Mouse (Mus musculus): ENCODE measurements around the gene Tas2r119. TPM values are rescaled to one million over a fixed set of nuclear protein-coding genes. Genes with fewer than 3 reads are reported as not detected.

Gene Tas2r119
- not detected in 2 replicates for polyA plus RNA-seq (2015; fragmentation: Nextera tagmentation; extraction: Ambion mirVana)

DNA sequence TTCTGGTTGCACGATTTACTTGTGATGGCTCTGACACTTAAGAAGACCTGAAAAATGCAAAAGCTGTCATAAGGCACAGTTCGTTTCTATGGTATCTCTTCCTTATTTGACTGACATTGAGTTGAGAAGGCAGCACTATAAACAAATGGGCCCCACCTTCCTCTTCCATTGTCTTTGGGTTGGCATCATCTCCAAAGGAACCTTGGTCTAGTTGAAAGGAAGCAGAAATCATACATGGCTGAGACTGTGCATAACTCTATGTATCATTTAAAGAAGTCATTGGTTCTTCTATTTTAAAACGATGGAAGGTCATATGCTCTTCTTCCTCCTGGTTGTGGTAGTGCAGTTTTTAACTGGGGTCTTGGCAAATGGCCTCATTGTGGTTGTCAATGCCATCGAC, at the start of gene Tas2r119:
TSS of gene Tas2r119 (plus strand) at position 301 of the 400 bp plus-strand sequence.
- H3K9me3 ChIP-seq: no peaks in the 10 kb centered on the region
- 83% methylated on average over 4 of the region's 4 CpGs for WGBS
- no peaks in the 10 kb centered on the region for H3K27me3 ChIP-seq (replicated peaks)
- no peaks in the 10 kb centered on the region for H3K4me1 ChIP-seq
- H3K27ac ChIP-seq: no peak within 1 kb of the TSS
- no peak for ATAC-seq (ENCODE audit: insufficient read depth, low FRiP score, low read depth)
- H3K4me3 ChIP-seq (replicated peaks): no peak within 1 kb of the TSS
- H3K36me3 ChIP-seq: no peaks in the 10 kb centered on the region
- H3K4me2 ChIP-seq: no peak within 1 kb of the TSS
- H3K9ac ChIP-seq: no peak within 1 kb of the TSS

DNA sequence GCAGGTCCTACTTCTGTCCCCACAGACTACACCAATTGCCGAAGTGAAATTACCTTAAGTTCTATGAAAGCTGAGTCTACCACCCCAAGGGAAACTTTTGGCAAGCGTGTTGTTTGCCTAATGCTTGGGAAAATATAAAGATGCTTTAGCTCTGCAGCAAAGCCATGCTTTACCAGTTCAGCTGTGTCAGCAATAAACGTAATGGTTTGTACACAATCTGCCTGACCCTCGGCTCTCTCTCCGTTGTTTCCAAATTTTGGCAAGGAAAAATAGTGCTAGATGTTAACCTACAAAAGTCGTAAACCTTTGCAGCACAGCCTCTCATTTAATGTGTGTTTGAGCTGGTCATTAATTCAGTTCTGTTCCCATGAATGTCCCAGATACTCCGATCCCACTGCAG, 44.8 kb upstream of the Tas2r119 start:
- Histone ChIP-seq H3K27ac (no peak overlapping the region), H3K4me1 (peaks cover 5% of the 10 kb centered on the region; the same call in 1 of the 2 replicates), H3K36me3 (no peaks in the 10 kb centered on the region), H3K27me3 (replicated peaks) (no peaks in the 10 kb centered on the region), H3K9ac (no peak overlapping the region), H3K4me2 (no peak overlapping the region), H3K9me3 (no peaks in the 10 kb centered on the region), H3K4me3 (replicated peaks) (no peak overlapping the region)
- ATAC-seq (ENCODE audit: insufficient read depth, low FRiP score, low read depth): no peak
- WGBS: 75% methylated on average over 7 of the region's 7 CpGs

DNA sequence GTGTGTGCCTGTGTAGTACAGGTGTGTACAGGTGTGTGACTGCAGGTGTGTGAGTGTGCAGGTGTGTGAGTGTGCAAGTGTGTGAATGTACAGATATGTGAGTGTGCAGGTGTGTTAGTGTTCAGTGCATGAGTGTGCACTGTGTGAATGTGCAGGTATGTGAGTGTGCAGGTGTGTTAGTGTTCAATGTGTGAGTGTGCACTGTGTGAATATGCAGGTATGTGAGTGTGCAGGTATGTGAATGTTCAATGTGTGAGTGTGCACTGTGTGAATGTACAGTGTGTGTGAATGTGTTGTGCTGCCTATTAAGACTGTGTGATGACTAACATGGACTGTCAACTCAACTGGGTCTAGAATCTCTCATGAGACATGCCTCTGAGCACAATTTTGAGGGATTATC, 35.4 kb upstream of the Tas2r119 start:
- Histone ChIP-seq H3K4me2 (no peak overlapping the region), H3K4me3 (replicated peaks) (no peak overlapping the region), H3K9ac (no peak overlapping the region), H3K4me1 (no peaks in the 10 kb centered on the region), H3K9me3 (no peaks in the 10 kb centered on the region), H3K27me3 (replicated peaks) (no peaks in the 10 kb centered on the region), H3K27ac (no peak overlapping the region), H3K36me3 (no peaks in the 10 kb centered on the region)
- no peak for ATAC-seq (ENCODE audit: insufficient read depth, low FRiP score, low read depth)

DNA sequence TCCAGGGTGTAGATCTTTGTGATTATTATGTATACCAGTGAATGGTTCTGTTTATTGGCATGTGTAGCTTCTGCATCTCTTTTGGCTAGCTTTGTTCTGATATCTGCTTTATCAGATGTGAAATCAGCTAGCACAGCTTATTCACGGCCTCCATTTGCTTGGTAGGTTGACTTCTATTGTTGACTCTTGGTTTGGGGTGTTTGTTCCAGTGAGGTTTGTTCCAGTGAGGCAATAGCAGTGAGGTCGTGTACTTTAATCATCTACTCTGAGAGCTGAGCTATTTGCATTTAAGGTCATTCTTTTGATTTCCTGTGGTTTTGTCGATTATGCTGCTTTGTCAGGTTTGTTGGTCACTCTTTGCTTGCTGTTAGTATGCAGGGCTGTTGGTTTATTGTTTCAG, 32.8 kb upstream of the Tas2r119 start:
- Histone ChIP-seq H3K4me3 (replicated peaks) (no peak overlapping the region), H3K36me3 (no peaks in the 10 kb centered on the region), H3K4me1 (no peaks in the 10 kb centered on the region), H3K27me3 (replicated peaks) (no peaks in the 10 kb centered on the region), H3K4me2 (no peak overlapping the region), H3K9me3 (no peaks in the 10 kb centered on the region), H3K9ac (no peak overlapping the region), H3K27ac (no peak overlapping the region)
- ATAC-seq (ENCODE audit: insufficient read depth, low FRiP score, low read depth): no peak
- WGBS: 41% methylated on average over 3 of the region's 3 CpGs

DNA sequence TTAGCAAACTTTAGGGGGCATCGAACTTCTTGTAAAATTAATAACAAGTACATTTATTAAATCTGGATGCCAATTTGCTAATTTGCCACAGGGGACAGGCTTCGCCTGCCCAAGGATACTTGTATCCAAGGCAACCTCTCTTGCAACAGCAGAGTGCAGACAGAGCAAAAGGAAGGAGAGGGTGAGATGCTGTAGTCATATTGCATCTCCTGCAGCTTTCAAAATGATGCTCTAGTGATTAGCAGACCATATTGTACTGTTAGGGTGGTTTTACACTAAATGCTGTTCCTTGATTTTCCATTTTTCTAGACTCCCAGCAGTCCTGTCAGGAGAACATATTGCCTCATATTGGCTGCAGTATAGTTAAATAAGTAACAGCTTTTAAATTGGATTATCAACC, 23.7 kb upstream of the Tas2r119 start:
- Histone ChIP-seq H3K4me2 (no peak overlapping the region), H3K27ac (no peak overlapping the region), H3K4me3 (replicated peaks) (no peak overlapping the region), H3K27me3 (replicated peaks) (no peaks in the 10 kb centered on the region), H3K9me3 (no peaks in the 10 kb centered on the region), H3K36me3 (no peaks in the 10 kb centered on the region), H3K4me1 (no peaks in the 10 kb centered on the region), H3K9ac (no peak overlapping the region)
- 85% methylated on average over 2 of the region's 2 CpGs for WGBS
- ATAC-seq (ENCODE audit: insufficient read depth, low FRiP score, low read depth): no peak

DNA sequence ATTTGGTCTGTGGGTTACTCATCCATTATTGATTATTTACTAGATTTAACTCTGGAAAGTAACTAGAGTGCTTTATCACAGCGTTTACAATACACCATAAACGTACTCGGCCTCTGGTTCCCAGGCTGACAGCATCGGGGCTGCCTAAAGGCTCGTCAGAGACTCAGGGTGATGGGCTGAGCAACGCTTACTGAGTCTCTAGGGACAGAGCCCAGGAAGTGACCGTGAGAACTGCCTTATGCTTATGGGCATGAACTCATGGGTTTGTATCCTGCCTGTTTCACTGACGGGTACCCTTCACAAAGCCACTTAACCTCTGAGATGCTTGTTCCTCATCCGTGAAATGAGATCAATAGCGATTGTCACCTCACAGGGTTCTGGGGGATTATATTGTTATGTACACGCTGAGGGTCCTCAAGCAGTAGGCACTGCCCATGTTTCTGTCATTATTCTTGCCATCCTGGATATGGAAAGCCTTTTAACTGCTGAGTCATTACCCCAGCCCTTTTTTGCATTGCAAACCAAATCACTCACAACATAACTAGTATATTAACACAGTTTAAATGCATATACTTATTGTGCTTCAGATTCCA, 23.1 kb upstream of the Tas2r119 start:
- WGBS: 51% methylated on average over 11 of the region's 11 CpGs
- Histone ChIP-seq H3K27me3 (replicated peaks) (no peaks in the 10 kb centered on the region), H3K9ac (no peak overlapping the region)

DNA sequence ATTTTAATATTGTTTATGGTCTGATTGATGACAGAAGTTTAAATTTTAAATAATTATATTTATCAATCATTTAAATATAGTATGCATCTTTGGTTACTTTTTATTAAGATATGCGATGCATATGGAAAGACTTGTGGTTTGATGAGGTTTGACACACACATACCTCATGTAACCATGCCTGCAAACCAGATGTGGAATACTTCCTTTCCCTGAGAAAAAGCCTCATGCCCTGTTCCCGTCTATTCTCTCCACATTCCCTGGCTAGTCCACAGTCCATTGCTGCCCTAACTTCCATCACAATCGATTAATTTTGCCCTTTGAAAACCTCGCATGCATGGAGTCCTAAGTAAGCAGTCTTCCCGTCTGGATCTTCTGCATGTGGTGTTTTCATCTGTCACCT, 21.0 kb upstream of the Tas2r119 start:
- no peaks in the 10 kb centered on the region for H3K4me1 ChIP-seq
- H3K9me3 ChIP-seq: no peaks in the 10 kb centered on the region
- H3K9ac ChIP-seq: no peak overlapping the region
- WGBS: 77% methylated on average over 5 of the region's 5 CpGs
- H3K27ac ChIP-seq: no peak overlapping the region
- H3K27me3 ChIP-seq (replicated peaks): no peaks in the 10 kb centered on the region
- H3K4me2 ChIP-seq: no peak overlapping the region
- H3K36me3 ChIP-seq: no peaks in the 10 kb centered on the region
- H3K4me3 ChIP-seq (replicated peaks): no peak overlapping the region
- no peak for ATAC-seq (ENCODE audit: insufficient read depth, low FRiP score, low read depth)

More for the DNA sequence above, 23.1 kb upstream of the Tas2r119 start:
- H3K4me1 ChIP-seq: no peaks in the 10 kb centered on the region
- H3K27ac ChIP-seq: no peak overlapping the region
- H3K36me3 ChIP-seq: no peaks in the 10 kb centered on the region
- H3K4me3 ChIP-seq (replicated peaks): no peak overlapping the region
- H3K4me2 ChIP-seq: no peak overlapping the region
- no peak for ATAC-seq (ENCODE audit: insufficient read depth, low FRiP score, low read depth)
- H3K9me3 ChIP-seq: no peaks in the 10 kb centered on the region

DNA sequence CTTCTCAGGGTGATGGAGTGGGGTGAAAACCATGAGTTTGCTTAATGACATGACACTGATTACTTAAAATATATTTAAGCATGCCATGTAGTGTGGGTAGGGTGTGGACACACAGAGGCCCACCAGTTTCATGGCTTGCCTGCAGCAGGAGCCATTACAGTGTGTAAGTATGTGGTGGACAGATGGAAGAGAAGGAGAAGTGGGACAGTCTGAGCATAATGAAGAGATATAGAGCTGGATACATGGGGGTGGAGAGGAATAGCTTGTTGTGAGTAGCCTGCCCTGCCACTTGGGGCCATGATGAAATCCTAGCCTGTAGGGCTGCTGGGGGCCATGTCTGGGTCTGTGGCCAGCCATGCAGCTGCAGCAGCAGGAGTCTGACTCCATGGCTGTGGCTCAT, 16.8 kb upstream of the Tas2r119 start:
- Histone ChIP-seq H3K27me3 (replicated peaks) (no peaks in the 10 kb centered on the region), H3K36me3 (no peaks in the 10 kb centered on the region), H3K9me3 (no peaks in the 10 kb centered on the region), H3K27ac (no peak overlapping the region), H3K9ac (no peak overlapping the region), H3K4me1 (no peaks in the 10 kb centered on the region), H3K4me2 (no peak overlapping the region), H3K4me3 (replicated peaks) (no peak overlapping the region)
- no peak for ATAC-seq (ENCODE audit: insufficient read depth, low FRiP score, low read depth)

DNA sequence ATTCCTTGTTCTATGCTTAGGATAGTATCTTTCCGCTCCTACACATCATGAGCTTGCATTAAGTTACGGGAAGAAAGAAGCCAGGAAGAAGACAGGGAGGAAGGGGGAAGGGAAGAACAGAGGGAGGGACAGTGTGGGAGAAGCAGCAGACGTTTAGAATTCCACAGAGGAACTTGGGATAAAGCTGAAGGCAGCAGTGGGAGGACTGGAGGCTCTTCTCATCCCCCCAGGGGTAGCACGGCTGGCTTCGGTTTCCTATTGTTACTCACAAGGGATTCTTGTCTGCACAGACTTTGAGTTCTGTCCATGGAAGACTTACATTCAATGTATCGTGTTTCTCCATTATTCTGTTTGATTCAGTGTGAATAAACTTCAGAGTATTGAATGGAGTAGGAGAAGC, 5.3 kb upstream of the Tas2r119 start:
- ATAC-seq (ENCODE audit: insufficient read depth, low FRiP score, low read depth): no peak
- Histone ChIP-seq H3K9ac (no peak overlapping the region), H3K4me1 (no peaks in the 10 kb centered on the region), H3K27me3 (replicated peaks) (no peaks in the 10 kb centered on the region), H3K9me3 (no peaks in the 10 kb centered on the region), H3K27ac (no peak overlapping the region), H3K4me2 (no peak overlapping the region), H3K4me3 (replicated peaks) (no peak overlapping the region), H3K36me3 (no peaks in the 10 kb centered on the region)
- WGBS: 58% methylated on average over 6 of the region's 6 CpGs

DNA sequence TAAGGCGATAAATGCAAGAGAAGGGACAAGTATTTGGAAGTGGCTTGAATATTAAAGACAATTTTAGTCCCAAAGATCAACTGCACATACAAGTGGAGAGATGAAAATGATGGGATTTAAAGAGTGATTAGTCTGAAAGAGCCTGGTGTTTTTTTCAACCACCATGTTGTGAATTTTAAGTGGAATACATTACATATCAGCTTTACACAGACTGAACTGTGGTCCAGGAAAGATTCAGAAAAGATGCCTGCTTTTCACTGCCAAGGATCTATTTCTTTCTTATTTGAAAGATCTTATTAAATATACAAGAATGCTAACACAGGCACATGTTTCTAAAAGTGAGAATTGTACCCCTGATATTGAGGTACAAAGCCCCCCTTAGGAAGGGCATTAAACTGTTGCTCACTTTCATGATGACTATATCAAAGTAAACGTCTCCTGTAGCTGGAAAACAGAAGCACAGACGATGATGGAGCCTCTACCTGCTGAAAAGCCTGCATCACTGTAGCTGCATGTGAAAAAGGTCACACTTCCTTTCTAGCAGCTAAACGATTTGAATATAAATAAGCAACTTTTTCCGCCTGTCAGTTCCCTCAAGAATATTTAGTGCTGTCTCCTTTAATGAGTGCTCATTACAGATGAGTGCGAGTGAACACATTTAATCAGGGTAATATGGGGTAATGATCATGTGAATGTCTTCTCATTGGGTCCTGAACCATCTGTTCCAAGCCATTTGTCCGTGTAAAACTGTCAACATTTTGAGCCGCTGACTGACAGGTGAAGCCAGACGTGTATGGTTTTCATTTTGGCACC, 4.7 kb upstream of the Tas2r119 start:
- Histone ChIP-seq H3K4me1 (no peaks in the 10 kb centered on the region), H3K9ac (no peak overlapping the region), H3K27ac (no peak overlapping the region), H3K4me2 (no peak overlapping the region), H3K9me3 (no peaks in the 10 kb centered on the region), H3K36me3 (no peaks in the 10 kb centered on the region), H3K4me3 (replicated peaks) (no peak overlapping the region), H3K27me3 (replicated peaks) (no peaks in the 10 kb centered on the region)
- 71% methylated on average over 9 of the region's 9 CpGs for WGBS
- no peak for ATAC-seq (ENCODE audit: insufficient read depth, low FRiP score, low read depth)

DNA sequence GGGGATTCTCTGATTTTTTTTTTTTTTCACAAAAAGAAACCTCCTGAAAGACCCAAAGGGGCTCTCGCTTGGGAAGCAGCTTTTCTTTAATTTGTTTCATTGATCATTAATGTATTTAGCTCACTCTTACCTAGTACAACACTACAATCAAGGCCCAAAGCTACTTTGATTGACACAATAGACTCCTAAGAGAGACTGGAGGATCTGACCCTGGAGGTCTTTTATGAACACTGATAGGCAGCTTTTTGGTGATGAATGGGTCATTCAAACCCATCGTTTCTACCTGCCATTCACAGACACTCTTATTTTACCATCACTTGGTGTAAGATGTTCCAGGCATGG, 4.1 kb upstream of the Tas2r119 start:
- no peak for ATAC-seq (ENCODE audit: insufficient read depth, low FRiP score, low read depth)
- H3K4me2 ChIP-seq: no peak overlapping the region
- no peak overlapping the region for H3K9ac ChIP-seq
- H3K27ac ChIP-seq: no peak overlapping the region
- no peaks in the 10 kb centered on the region for H3K36me3 ChIP-seq
- H3K9me3 ChIP-seq: no peaks in the 10 kb centered on the region
- no peaks in the 10 kb centered on the region for H3K4me1 ChIP-seq
- H3K27me3 ChIP-seq (replicated peaks): no peaks in the 10 kb centered on the region
- WGBS: 79% methylated on average over 2 of the region's 2 CpGs
- H3K4me3 ChIP-seq (replicated peaks): no peak overlapping the region

DNA sequence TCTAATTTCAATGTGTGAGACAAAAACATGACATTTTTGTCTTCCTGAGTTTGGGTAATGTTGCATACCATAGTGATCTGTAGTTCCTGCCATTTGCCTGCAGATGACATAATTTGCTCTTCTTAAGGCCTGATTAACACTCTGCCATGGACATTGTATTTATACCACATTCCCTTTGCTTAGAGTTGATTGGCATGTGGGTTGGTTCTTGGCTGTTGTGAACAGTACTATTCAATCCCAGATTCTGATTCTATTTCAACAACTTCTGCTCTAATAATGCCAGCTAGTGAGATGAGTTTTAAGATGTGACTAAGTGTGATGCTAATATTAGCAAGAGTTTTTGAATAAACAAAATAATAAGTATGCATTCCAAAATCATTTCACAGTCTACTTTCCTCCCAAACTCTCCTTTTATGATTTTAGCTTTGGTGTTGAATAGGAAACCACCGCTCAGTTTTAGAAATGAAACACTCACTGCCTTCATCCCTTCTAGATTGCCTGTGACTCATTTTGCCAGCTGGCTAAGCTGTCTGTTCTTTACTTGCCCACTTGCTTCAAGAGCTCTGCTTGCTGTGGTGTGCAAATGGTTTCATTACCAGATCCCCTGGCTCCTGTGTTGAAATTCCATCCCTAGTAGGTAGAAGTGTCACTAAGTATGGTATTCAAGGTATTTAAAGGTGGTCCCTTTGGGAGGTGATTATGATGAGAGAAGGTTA, 3.1 kb downstream of the Tas2r119 start:
- WGBS: 89% methylated on average over 1 of the region's 1 CpGs

More for the DNA sequence above, 3.1 kb downstream of the Tas2r119 start:
- Histone ChIP-seq H3K4me1 (no peaks in the 10 kb centered on the region), H3K36me3 (no peaks in the 10 kb centered on the region), H3K27ac (no peak overlapping the region), H3K9me3 (no peaks in the 10 kb centered on the region), H3K27me3 (replicated peaks) (no peaks in the 10 kb centered on the region), H3K9ac (no peak overlapping the region), H3K4me2 (no peak overlapping the region), H3K4me3 (replicated peaks) (no peak overlapping the region)
- no peak for ATAC-seq (ENCODE audit: insufficient read depth, low FRiP score, low read depth)
